Mouse (Mus musculus) CH12.LX (cell line): ENCODE results near the gene Gm12185.
"Not testable (repeated sequence)": the region's sequence is repeated elsewhere in the genome, so short reads cannot be mapped to it uniquely, and the experiment has no call there.

ENCODE experiments used
- BHLHE40 ChIP-seq: IDR thresholded peaks from 2 replicates; pipeline ENCODE4 v1.6.1; 2011; ENCODE audit warnings: mild to moderate bottlenecking, low read depth, low read length, improper control_type of control experiment
- E2F4 ChIP-seq: IDR thresholded peaks from 2 replicates; pipeline ENCODE4 v1.6.1; 2011; ENCODE audit warnings: low read depth, low read length, improper control_type of control experiment; ENCODE audit not compliant: insufficient replicate concordance
- ELF1 ChIP-seq: IDR thresholded peaks from 2 replicates; pipeline ENCODE4 v1.6.1; 2014; ENCODE audit warnings: low read depth, mild to moderate bottlenecking, inconsistent platforms, low read length, improper control_type of control experiment
- EP300 ChIP-seq: IDR thresholded peaks from 2 replicates; pipeline ENCODE4 v1.6.1; 2011; ENCODE audit warnings: low read length, improper control_type of control experiment
- GABPA ChIP-seq: IDR thresholded peaks from 2 replicates; pipeline ENCODE4 v1.6.1; 2012; ENCODE audit warnings: low read depth, low read length, improper control_type of control experiment, inconsistent platforms; ENCODE audit not compliant: insufficient replicate concordance
- KAT2A ChIP-seq: IDR thresholded peaks from 2 replicates; pipeline ENCODE4 v1.6.1; 2012; ENCODE audit warnings: low read length, improper control_type of control experiment, inconsistent platforms; ENCODE audit not compliant: insufficient replicate concordance
- MAX ChIP-seq: IDR thresholded peaks from 2 replicates; pipeline ENCODE4 v1.6.1; 2011; ENCODE audit warnings: low read length, improper control_type of control experiment
- NELFE ChIP-seq: IDR thresholded peaks from 2 replicates; pipeline ENCODE4 v1.6.1; 2011; ENCODE audit warnings: low read depth, low read length, improper control_type of control experiment
- NRF1 ChIP-seq: IDR thresholded peaks from 2 replicates; pipeline ENCODE4 v1.6.1; 2014; ENCODE audit warnings: low read depth, mild to moderate bottlenecking, inconsistent platforms, low read length, improper control_type of control experiment, moderate library complexity
- POLR2A ChIP-seq: IDR thresholded peaks from 2 replicates; pipeline ENCODE4 v1.6.1; 2011; ENCODE audit warnings: low read depth, mild to moderate bottlenecking, improper control_type of control experiment, low read length
- SMC3 ChIP-seq: IDR thresholded peaks from 2 replicates; pipeline ENCODE4 v1.6.1; 2011; ENCODE audit warnings: low read depth, low read length, improper control_type of control experiment
- TCF12 ChIP-seq: IDR thresholded peaks from 2 replicates; pipeline ENCODE4 v1.6.1; 2014; ENCODE audit warnings: low read depth, mild to moderate bottlenecking, inconsistent platforms, low read length, improper control_type of control experiment

GRCm38 (mm10) chr11:48928068-48928467, 64.0 kb downstream of the Gm12185 start:
- not testable (repeated sequence) for TF ChIP-seq MAX, E2F4, GABPA, TCF12, EP300, KAT2A, BHLHE40, SMC3, ELF1, POLR2A, NELFE, NRF1
